Mouse (Mus musculus) MEL (cell line): ENCODE measurements around the gene Usp32. TPM values are rescaled to one million over a fixed set of nuclear protein-coding genes. Genes with fewer than 3 reads are reported as not detected.

Experiments used
- DNase-seq: peaks from one replicate; pipeline ENCODE4 v3.0.0; 2011; ENCODE audit warnings: low read depth, low spot score
- H3K27ac ChIP-seq: 2 replicates; pipeline ENCODE4 v1.5.1; 2012; ENCODE audit warnings: low read depth, mild to moderate bottlenecking, control low read depth, low read length, moderate library complexity; ENCODE audit not compliant: control insufficient read depth
- H3K27me3 ChIP-seq, 2 experiments: fragments of 150-350 bp in 1 of 2; sonication (generic) in 1 of 2; 2 replicates each; pipeline ENCODE4 v1.6.1; 2012; ENCODE audit warnings: low read length in 2 of 2, mild to moderate bottlenecking in 2 of 2, improper control_type of control experiment in 1 of 2, moderate library complexity in 1 of 2; ENCODE audit not compliant: insufficient read depth in 2 of 2, control insufficient read depth in 1 of 2
- H3K36me3 ChIP-seq, 2 experiments: 2 replicates each; pipeline ENCODE4 v1.6.1; 2012 to 2014; ENCODE audit warnings: low read length in 2 of 2, improper control_type of control experiment in 1 of 2, inconsistent platforms in 1 of 2, mild to moderate bottlenecking in 1 of 2; ENCODE audit not compliant: insufficient read depth in 2 of 2, control insufficient read depth in 1 of 2
- H3K4me1 ChIP-seq, 2 experiments: fragments of 150-350 bp in 1 of 2; sonication (generic) in 1 of 2; 2 replicates each; pipeline ENCODE4 v1.6.1; 2012; ENCODE audit warnings: low read length in 2 of 2, improper control_type of control experiment in 1 of 2, mild to moderate bottlenecking in 1 of 2; ENCODE audit not compliant: insufficient read depth in 2 of 2, control insufficient read depth in 1 of 2
- H3K4me3 ChIP-seq, 2 experiments: fragments of 150-350 bp in 1 of 2; sonication (generic) in 1 of 2; 2 replicates each; pipeline ENCODE4 v1.5.1; 2012; ENCODE audit warnings: low read depth in 2 of 2, low read length in 2 of 2, mild to moderate bottlenecking in 2 of 2, moderate library complexity in 2 of 2, control low read depth in 1 of 2, improper control_type of control experiment in 1 of 2; ENCODE audit not compliant: control insufficient read depth in 1 of 2, insufficient read depth in 1 of 2
- H3K79me2 ChIP-seq: 2 replicates; pipeline ENCODE4 v1.6.1; 2012; ENCODE audit warnings: mild to moderate bottlenecking, low read length, moderate library complexity; ENCODE audit not compliant: control insufficient read depth, poor library complexity, insufficient read depth
- H3K9ac ChIP-seq: 2 replicates; pipeline ENCODE4 v1.6.1; 2012; ENCODE audit warnings: low read depth, mild to moderate bottlenecking, control low read depth, low read length, moderate library complexity; ENCODE audit not compliant: control insufficient read depth, poor library complexity, severe bottlenecking
- H3K9me3 ChIP-seq: fragments of 150-350 bp; sonication (generic); replicated peaks from 2 replicates; pipeline ENCODE4 v1.6.1; 2012; ENCODE audit warnings: mild to moderate bottlenecking, low read length, improper control_type of control experiment, moderate library complexity; ENCODE audit not compliant: insufficient read depth
- E2F4 ChIP-seq: IDR thresholded peaks from 2 replicates; pipeline ENCODE4 v1.6.1; 2011; ENCODE audit warnings: low read depth, low read length, improper control_type of control experiment, borderline replicate concordance
- GABPA ChIP-seq: IDR thresholded peaks from 2 replicates; pipeline ENCODE4 v1.6.1; 2012; ENCODE audit warnings: low read depth, mild to moderate bottlenecking, inconsistent platforms, low read length, improper control_type of control experiment, moderate library complexity
- HCFC1 ChIP-seq: IDR thresholded peaks from 2 replicates; pipeline ENCODE4 v1.6.1; 2012; ENCODE audit warnings: low read depth, mild to moderate bottlenecking, inconsistent platforms, low read length, improper control_type of control experiment, moderate library complexity
- MAZ ChIP-seq: IDR thresholded peaks from 2 replicates; pipeline ENCODE4 v1.6.1; 2012; ENCODE audit warnings: low read depth, mild to moderate bottlenecking, inconsistent platforms, low read length, improper control_type of control experiment
- MEF2A ChIP-seq: IDR thresholded peaks from 2 replicates; pipeline ENCODE4 v1.6.1; 2014; ENCODE audit warnings: low read depth, mild to moderate bottlenecking, inconsistent platforms, low read length, improper control_type of control experiment; ENCODE audit not compliant: poor library complexity, insufficient replicate concordance, severe bottlenecking; ENCODE audit errors: extremely low read depth
- MYB ChIP-seq: IDR thresholded peaks from 2 replicates; pipeline ENCODE4 v1.6.1; 2011; ENCODE audit warnings: mild to moderate bottlenecking, low read depth, low read length, improper control_type of control experiment
- MYC ChIP-seq: IDR thresholded peaks from 2 replicates; pipeline ENCODE4 v1.6.1; 2011; ENCODE audit warnings: low read depth, mild to moderate bottlenecking, low read length, improper control_type of control experiment, moderate library complexity
- NELFE ChIP-seq: IDR thresholded peaks from 2 replicates; pipeline ENCODE4 v1.6.1; 2011; ENCODE audit warnings: low read depth, low read length, improper control_type of control experiment
- NRF1 ChIP-seq: IDR thresholded peaks from 2 replicates; pipeline ENCODE4 v1.6.1; 2014; ENCODE audit warnings: low read depth, mild to moderate bottlenecking, inconsistent platforms, low read length, improper control_type of control experiment, moderate library complexity; ENCODE audit not compliant: poor library complexity, insufficient read depth, severe bottlenecking
- POLR2A ChIP-seq, 2 experiments: IDR thresholded peaks; 2 replicates each; pipeline ENCODE4 v1.6.1; 2011 to 2012; ENCODE audit warnings: low read length in 2 of 2, mild to moderate bottlenecking in 2 of 2, control low read depth in 1 of 2, improper control_type of control experiment in 1 of 2, low read depth in 1 of 2, moderate library complexity in 1 of 2; ENCODE audit not compliant: control insufficient read depth in 1 of 2, insufficient read depth in 1 of 2, poor library complexity in 1 of 2
- POLR2AphosphoS2 ChIP-seq: IDR thresholded peaks from 2 replicates; pipeline ENCODE4 v1.6.1; 2011; ENCODE audit warnings: low read length, improper control_type of control experiment
- POLR2AphosphoS5 ChIP-seq: IDR thresholded peaks from 2 replicates; pipeline ENCODE4 v1.6.1; 2012; ENCODE audit warnings: low read depth, borderline replicate concordance, mild to moderate bottlenecking, inconsistent platforms, low read length, moderate library complexity, mixed read lengths
- RAD21 ChIP-seq: IDR thresholded peaks from 2 replicates; pipeline ENCODE4 v1.6.1; 2011; ENCODE audit warnings: mild to moderate bottlenecking, low read depth, low read length, improper control_type of control experiment
- TBP ChIP-seq: IDR thresholded peaks from 2 replicates; pipeline ENCODE4 v1.8.0; 2011; ENCODE audit warnings: low read depth, low read length, improper control_type of control experiment
- TCF12 ChIP-seq: IDR thresholded peaks from 2 replicates; pipeline ENCODE4 v1.6.1; 2014; ENCODE audit warnings: low read depth, mild to moderate bottlenecking, inconsistent platforms, low read length, improper control_type of control experiment, moderate library complexity
- USF1 ChIP-seq: IDR thresholded peaks from 2 replicates; pipeline ENCODE4 v1.6.1; 2014; ENCODE audit warnings: low read depth, mild to moderate bottlenecking, inconsistent platforms, low read length, improper control_type of control experiment, moderate library complexity
- USF2 ChIP-seq, 2 experiments: IDR thresholded peaks; 2 replicates each; pipeline ENCODE4 v1.6.1; 2011 to 2012; ENCODE audit warnings: improper control_type of control experiment in 2 of 2, low read length in 2 of 2, borderline replicate concordance in 1 of 2, inconsistent platforms in 1 of 2, low read depth in 1 of 2, mild to moderate bottlenecking in 1 of 2; ENCODE audit not compliant: insufficient read depth in 1 of 2
- ZNF384 ChIP-seq: IDR thresholded peaks from 2 replicates; pipeline ENCODE4 v1.6.1; 2012; ENCODE audit warnings: low read depth, mild to moderate bottlenecking, inconsistent platforms, low read length, improper control_type of control experiment
- polyA plus RNA-seq, 2 experiments: library from polyadenylated mRNA; stranded (reverse) in 1 of 2; unstranded in 1 of 2; fragments of >175 nt in 1 of 2; fragments of >200 nt in 1 of 2; gene quantifications; 2 replicates each; pipeline versions ENCODE4 v1.2.1 to v1.2.4; 2012; ENCODE audit warnings: low replicate concordance in 2 of 2, low read depth in 1 of 2; ENCODE audit not compliant: insufficient read length in 2 of 2, insufficient read depth in 1 of 2, missing spikeins in 1 of 2
- total RNA-seq: library from RNA; depleted of rRNA; stranded (reverse); fragments of 300-350 nt; gene quantifications from 2 replicates; pipeline ENCODE4 v1.2.3, GENCODE M21; 2012

Usp32 gene
- total and polyA plus RNA-seq, 3 experiments, result 11.3 to 11.5 TPM; not detected in 1

- TF ChIP-seq USF2 (IDR thresholded peaks at IDR 0.05; ENCODE audit: borderline replicate concordance in 1 of 2, insufficient read depth in 1 of 2, low read depth in 1 of 2, low read length in 2 of 2) (peak; percentile 44 to 69; a peak in 3 of 4 replicates), RAD21 (no peak), NRF1 (peak; percentile 47; the same call in 1 of the 2 replicates), TCF12 (peak; percentile 63)
Measured at GRCm38 (mm10) chr11:85139581-85140540, at the start of gene Usp32 (continued).

- Histone ChIP-seq H3K36me3 (peaks cover 0 to 14% of the 10 kb centered on the region in 2 experiments; a peak in 2 of 4 replicates), H3K79me2 (no peaks in the 10 kb centered on the region), H3K4me3 (no peak overlapping the region), H3K9ac (no peak overlapping the region), H3K27ac (no peak overlapping the region), H3K27me3 (no peaks in the 10 kb centered on the region), H3K4me1 (no peaks in the 10 kb centered on the region), H3K9me3 (no peaks in the 10 kb centered on the region)
- TF ChIP-seq RAD21 (no peak), GABPA (no peak), MAZ (no peak), USF1 (no peak), POLR2AphosphoS2 (no peak), POLR2AphosphoS5 (no peak), MYC (no peak), MEF2A (no peak), NELFE (no peak)
- no peak for DNase-seq
Measured at GRCm38 (mm10) chr11:85189110-85189509, 49.1 kb upstream of the Usp32 start.

GRCm38 (mm10) chr11:85184839-85185238, 44.9 kb upstream of the Usp32 start:
- peaks cover 6 to 8% of the 10 kb centered on the region in 2 experiments; a peak in 3 of 4 replicates for H3K4me1 ChIP-seq
- H3K79me2 ChIP-seq, result no peaks in the 10 kb centered on the region; the same call in 1 of the 2 replicates
- H3K27ac ChIP-seq, result no peak overlapping the region
- DNase-seq, result no peak
- H3K27me3 ChIP-seq, result no peaks in the 10 kb centered on the region
- no peaks in the 10 kb centered on the region for H3K9me3 ChIP-seq
- peaks cover 0 to 7% of the 10 kb centered on the region in 2 experiments; a peak in 1 of 4 replicates for H3K36me3 ChIP-seq
- no peak overlapping the region for H3K9ac ChIP-seq
- H3K4me3 ChIP-seq, result no peak overlapping the region
- TF ChIP-seq TBP (no peak), POLR2A (IDR thresholded peaks at IDR 0.05; ENCODE audit: control insufficient read depth in 1 of 2, insufficient read depth in 1 of 2, low read depth in 1 of 2, low read length in 2 of 2, poor library complexity in 1 of 2) (no peak), POLR2AphosphoS2 (no peak), MYB (no peak), ZNF384 (no peak), E2F4 (no peak), HCFC1 (no peak)
